Mouse (Mus musculus) ZHBTc4 (cell line): ENCODE measurements around the gene Glb1l.

ENCODE experiments used
- DNase-seq: peaks from one replicate; pipeline ENCODE4 v3.0.0-alpha.2; 2011; ENCODE audit warnings: low read depth, low spot score

Gene Glb1l

DNA sequence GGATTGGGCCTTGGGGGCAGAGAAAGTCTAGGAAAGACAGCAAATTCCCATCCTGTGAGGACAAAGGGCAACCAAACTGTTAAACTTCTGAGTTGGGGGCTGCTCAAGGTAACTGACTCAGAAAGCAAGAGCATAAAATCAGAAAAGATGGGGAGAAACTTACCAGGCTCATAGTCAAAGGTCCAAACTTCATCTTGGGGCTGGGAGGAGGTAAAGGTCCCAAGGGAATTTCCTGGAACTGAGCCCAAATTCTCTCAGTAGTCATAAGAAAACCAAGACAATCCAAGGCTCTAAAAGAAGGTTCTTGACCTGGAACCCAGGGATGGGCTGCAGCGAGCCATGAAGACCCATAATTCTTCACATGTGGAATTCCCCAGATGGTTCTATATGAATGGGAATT is 9.4 kb downstream of the Glb1l start:
- DNase-seq: no peak

DNA sequence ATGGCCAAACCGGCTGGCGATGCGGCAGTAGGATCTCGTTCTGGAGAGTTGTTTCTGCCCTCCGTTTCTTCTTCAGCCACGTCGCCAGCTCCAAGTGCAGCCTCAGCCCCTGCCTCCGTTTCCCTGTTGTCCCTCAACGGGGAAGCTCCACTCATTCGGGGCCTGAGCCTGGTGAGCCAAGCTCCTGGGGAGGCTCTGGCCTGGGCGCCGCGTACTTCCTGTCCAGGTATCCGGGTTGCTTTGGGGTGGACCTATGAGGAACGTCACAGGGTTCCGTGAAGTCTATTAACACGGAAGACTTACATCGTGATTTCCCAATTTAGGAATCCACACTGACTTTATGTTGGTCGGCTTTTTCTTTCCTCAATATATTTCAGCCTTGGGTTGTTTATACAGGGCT is 18.2 kb downstream of the Glb1l start:
- DNase-seq: no peak

DNA sequence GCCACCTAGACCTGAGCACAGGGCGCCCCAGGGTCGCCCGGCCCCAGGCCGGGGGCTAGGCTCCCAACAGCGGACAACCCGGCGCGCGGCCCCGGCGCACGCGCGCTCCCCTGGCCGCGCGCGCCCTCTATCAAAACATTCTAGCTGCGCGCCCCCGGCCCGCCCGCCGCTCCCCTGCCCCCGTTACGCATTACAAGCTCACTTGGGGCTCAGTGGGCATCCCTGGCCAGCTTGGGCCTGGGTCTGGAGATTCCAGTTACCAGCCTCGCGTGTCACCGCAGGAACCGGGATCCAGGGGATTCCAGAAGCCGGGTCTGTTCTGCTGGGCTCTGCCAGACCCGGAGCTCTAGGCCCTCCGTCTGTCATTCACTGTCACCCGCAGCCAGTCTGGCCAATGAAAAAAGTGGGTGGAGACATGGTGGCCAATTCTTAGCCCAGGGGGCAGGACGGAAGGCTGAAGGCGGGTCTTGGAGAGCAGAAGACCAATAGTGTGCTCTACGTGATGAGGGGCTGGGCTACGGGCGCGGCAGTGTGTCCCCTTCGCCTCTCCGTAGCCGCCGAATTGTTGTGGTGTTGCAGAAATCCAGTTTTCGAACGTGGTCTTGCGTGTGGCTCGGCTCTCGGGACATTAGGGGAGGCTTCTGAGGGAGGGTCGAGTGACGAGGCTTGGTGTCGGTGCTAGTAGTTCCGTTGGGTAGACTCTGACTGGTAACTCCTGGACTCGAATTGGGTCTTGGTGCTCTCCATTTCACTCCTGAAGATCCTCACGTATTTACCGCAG is 18.8 kb downstream of the Glb1l start, which contains the start of the genes Ankzf1 and Atg9a:
Gene Ankzf1, plus strand, starts transcription at position 530 of the 781 bp plus-strand sequence.
Gene Atg9a, minus strand, starts transcription at position 575 of the 781 bp plus-strand sequence.
- DNase-seq: peak; percentile 99

DNA sequence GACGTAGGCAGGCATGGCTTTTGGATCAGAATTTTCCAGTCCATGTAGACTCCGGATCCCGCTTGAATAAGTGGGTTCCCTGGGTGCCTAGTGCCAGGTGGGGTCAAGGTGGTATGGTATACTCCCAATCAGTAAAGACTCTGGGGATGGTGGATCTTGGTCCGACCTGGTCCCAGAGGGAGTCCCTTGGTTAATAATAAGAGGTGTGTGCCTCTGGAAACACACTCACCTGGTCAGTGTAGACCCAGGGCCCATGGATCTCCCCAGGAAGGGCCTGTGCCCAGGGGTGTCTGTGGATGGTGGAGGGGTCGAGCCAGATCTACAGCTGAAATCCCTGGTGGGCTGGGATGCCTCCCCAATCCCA is 19.4 kb downstream of the Glb1l start:
- no peak for DNase-seq

DNA sequence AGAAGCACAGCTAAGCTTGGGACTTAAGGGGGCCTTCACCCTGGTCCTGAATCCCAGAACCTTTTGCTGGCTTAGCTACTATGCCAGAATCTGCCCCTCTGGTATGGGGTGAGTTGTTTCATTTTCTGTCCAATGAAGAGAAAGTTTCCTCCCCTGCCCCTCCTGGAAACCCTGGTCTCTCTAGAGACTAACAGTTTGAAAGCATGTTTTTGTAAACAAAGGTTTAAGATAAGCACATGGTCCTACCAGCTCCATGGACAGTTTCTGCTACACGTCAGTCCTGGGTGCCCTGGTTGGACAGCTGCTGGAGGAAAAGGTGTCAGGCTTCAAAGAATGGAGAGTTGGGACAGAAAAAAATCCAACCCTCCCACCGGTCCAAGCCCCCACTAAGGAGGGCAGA is 20.0 kb downstream of the Glb1l start:
- DNase-seq: no peak

GRCm38 (mm10) chr1:75187914-75188483 is 22.6 kb downstream of the Glb1l start:
- no peak for DNase-seq

DNA sequence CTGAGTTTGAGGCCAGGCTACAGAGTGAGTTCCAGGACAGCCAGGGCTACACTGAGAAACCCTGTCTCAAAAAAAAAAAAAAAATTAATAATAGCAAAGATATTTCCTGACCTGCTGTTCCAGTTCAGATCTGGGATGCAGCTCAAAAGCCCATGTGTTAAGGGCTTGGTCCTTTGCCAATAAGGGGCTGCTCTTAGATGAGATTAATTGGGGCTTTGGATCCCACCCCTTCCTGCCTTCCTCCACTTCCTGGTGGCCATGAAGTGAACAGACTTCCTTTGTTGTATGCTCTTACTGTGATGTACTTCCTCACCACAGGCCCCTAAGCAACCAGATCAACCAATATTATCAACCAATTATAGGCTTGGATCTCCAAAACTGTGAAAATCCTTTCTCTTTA is 23.5 kb downstream of the Glb1l start:
- no peak for DNase-seq

DNA sequence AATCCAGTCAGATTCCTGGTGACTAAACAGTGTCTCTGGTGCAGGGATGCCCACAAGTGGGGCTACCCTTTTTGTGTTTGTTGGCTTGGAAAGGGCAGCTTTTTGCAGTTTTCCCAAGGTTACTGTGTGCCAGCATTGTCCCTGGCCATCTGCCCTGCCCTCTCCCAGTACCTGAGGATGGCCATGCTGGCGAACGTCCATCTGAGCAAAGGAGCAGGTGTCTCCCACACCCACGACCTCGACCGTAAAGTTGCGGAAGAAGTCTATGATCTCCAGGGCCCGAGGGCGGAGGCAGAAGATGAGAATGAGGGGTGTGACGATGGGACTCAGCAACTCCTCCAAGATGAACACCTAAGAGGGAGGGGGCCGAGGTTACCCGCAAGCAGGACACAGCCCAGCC is 25.1 kb downstream of the Glb1l start:
- DNase-seq: no peak

GRCm38 (mm10) chr1:75182160-75182559 is 28.5 kb downstream of the Glb1l start:
- DNase-seq: peak; percentile 41

DNA sequence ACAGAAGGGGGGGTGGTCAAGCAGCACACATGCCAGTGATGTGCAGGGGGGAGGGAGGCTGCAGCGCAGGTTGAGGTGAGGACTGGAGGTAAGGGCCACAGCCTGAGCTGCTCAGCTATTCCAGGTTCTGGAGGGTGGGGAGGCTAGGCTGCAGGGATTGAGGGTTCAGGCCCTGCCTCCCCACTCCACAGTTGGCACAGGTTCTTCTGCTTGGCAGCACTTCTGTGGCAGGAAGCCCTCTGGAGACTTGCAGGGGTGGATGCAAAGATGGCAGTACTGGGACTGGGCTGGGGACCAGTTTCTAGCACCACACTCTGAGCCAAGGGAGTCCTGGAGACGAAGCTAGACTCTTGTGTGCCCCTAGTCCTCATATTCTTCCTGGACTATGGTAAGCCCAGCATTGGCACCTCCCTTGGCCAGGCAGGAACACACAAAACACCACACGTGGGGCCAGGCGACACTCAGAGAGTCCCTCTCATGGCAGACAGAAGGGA is 29.2 kb downstream of the Glb1l start:
- DNase-seq: no peak

DNA sequence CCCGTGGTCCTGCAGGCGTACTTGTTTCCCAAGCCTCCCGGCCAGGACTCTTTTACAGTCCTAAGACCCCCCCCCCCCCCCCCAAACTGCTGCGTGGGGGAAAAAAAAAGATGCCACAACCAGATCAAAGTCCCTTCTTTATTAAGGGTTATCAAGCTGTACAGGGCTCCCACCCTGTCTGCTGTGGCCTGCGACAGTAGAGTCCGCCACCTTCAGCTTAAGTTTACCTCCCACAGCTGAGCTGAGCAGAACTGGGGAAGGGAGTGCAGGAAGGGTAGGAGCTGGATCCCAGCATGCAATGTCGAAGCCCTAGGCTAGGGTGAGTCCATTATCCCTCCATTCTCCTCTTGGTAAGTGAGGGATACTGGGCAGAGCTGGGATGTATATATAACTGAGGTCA is 29.9 kb downstream of the Glb1l start:
- peak; percentile 17 for DNase-seq

DNA sequence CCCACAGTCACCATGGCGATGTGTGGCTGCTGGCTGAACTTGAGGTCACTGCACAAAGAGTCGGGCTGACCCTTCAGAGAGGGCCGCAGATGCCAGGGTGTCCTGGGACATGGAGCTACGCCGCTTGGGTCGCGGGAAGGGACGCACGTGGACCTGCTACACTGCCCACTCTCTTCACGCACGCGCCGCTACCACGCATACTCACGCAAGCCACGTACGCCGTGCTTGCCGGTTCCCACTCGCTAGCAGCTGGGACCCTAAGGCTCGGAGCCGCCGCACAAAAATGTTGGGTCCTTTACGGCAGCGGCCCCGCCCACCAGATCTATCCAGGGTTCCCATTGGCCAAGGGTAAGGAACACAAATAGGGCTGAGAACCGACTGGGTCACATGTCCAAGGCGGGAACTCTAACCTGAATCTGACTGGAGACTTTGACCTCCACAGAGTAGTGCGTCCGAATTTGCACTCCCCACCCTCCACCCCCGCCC is 30.5 kb downstream of the Glb1l start, which contains the start of gene Abcb6:
Gene Abcb6, minus strand, starts transcription at position 288 of the 486 bp plus-strand sequence.
- DNase-seq: peak; percentile 96

GRCm38 (mm10) chr1:75179334-75180104 is 31.1 kb downstream of the Glb1l start:
- DNase-seq: peak; percentile 62

GRCm38 (mm10) chr1:75168472-75169464 is 41.8 kb downstream of the Glb1l start, which contains the start of gene Zfand2b:
TSS of gene Zfand2b (plus strand) at chr1:75168646.
- DNase-seq: peak; percentile 98

GRCm38 (mm10) chr1:75168093-75168471 is 42.5 kb downstream of the Glb1l start:
- no peak for DNase-seq

DNA sequence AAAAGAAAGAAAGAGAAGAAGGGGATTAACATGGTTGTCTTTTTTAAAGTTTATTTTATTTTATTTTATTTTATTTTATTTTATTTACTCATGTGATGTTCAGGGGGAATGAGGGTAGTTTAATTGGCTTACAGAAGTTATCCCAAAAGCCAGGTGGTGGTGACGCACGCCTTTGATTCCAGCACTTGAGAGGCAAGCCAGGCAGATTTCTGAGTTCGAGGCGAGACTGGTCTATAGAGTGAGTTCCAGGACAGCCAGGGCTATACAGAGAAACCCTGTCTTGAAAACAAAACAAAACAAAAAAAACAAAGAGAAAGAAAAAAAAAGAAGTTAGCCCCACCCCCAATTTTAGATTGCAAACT is 50.4 kb downstream of the Glb1l start:
- DNase-seq: no peak

DNA sequence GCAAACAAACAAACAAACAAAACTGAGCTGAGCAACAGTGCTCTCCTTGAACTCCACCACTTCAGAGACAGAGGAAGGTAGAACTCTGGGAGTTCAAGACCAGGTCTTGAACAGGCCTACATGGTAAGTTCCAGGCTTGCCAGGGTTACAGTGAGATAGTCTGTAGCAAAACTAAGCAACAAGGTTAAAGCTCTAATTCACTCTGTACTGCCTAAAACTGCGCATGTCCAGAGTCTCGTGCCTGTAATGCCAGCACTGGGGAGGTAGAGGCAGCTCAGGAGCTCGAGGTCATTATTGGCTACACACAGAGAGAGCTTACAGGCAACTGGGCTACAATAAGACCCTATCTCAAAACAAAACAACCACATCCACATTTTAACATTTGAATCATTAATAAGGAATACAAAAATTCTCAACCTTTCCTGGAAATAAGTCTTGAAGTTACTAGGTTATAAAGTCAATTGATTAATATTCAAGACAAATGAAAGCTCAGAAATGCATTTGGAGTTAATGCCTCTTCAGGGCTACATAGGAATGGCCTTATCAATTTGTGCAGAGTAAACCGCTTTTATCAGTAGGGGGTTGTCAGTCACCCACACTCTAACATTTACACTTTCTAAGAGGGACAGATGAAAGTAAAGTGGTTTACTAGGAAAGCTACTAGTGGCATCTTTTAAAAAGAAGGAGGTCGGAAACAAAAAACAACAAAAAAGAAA is 50.9 kb downstream of the Glb1l start:
- DNase-seq: no peak

DNA sequence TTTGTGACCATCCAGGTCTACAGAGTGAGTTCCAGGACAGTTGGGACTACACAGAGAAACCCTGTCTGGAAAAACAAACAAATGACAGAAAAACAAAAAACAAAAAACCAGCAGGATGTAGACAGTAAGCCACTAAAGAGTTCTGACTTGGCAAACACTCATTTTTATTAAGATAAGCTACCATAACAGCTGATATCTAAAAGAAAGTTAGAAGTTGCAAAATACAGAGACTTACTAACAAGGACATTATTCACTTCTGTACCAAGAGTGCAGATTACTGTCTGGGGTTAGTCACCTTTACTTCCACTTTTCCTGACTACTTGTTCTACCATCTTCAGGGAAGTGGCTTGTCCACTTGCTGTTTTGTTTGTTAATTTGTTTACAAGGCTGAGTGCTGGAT is 51.6 kb downstream of the Glb1l start:
- no peak for DNase-seq

DNA sequence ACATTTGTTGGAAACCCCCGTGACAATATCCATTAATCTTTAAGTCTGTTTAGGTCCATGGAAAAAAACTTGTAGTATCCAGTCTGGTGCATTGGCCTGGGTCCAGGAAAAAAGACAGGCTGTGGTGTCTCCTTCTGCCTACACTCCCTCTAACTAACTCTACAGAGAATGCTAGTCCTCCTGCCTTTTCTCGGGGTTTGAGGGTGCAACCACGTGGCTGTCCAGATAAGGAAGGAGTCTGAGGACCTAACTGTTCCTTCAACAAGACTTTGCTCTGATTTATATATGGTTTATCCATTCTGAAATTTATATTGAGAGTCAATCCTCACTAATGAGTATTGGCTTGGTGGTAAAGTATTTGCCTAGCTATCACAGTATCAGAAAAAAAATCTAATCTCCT is 54.8 kb downstream of the Glb1l start:
- no peak for DNase-seq

GRCm38 (mm10) chr1:75148727-75149126 is 61.9 kb downstream of the Glb1l start:
- DNase-seq: no peak
